Mouse (Mus musculus) limb, embryonic 13.5 days (tissue): Measurements from ENCODE around the gene Cryl1. TPM values are rescaled to one million over a fixed set of nuclear protein-coding genes. Genes with fewer than 3 reads are reported as not detected.

Experiments used
- ATAC-seq: fragments of 200-750 bp; cut with Nextera tagmentation; 2 replicates; pipeline ENCODE4 v1.8.0; 2017; ENCODE audit warnings: low read depth, moderate number of reproducible peaks, moderate TSS enrichment; ENCODE audit not compliant: low FRiP score
- H3K27ac ChIP-seq: fragments of 300-500 bp; sonication (generic); 2 replicates; pipeline ENCODE4 v1.5.1; 2015; ENCODE audit warnings: inconsistent platforms, mild to moderate bottlenecking, moderate library complexity
- H3K27me3 ChIP-seq: fragments of 300-500 bp; sonication (generic); 2 replicates; pipeline ENCODE4 v1.6.1; 2015; ENCODE audit warnings: mild to moderate bottlenecking, inconsistent platforms
- H3K36me3 ChIP-seq: fragments of 300-500 bp; sonication (generic); 2 replicates; pipeline ENCODE4 v1.6.1; 2015; ENCODE audit warnings: inconsistent platforms, mild to moderate bottlenecking, moderate library complexity
- H3K4me1 ChIP-seq: fragments of 300-500 bp; sonication (generic); 2 replicates; pipeline ENCODE4 v1.6.1; 2015; ENCODE audit warnings: inconsistent platforms
- H3K4me2 ChIP-seq: fragments of 300-500 bp; sonication (generic); replicated peaks from 2 replicates; pipeline ENCODE4 v1.6.1; 2015; ENCODE audit warnings: inconsistent platforms, mild to moderate bottlenecking, moderate library complexity
- H3K4me3 ChIP-seq: fragments of 300-500 bp; sonication (generic); 2 replicates; pipeline ENCODE4 v1.5.1; 2015; ENCODE audit warnings: moderate library complexity, mild to moderate bottlenecking, inconsistent platforms
- H3K9ac ChIP-seq: fragments of 300-500 bp; sonication (generic); 2 replicates; pipeline ENCODE4 v1.6.1; 2015; ENCODE audit warnings: mild to moderate bottlenecking, inconsistent platforms
- H3K9me3 ChIP-seq: fragments of 300-500 bp; sonication (generic); 2 replicates; pipeline ENCODE4 v1.6.1; 2016; ENCODE audit warnings: inconsistent platforms
- WGBS: fragments of 180-500 bp; shearing (Covaris S2); methylation state at CpG from one replicate; pipeline ENCODE4 v1.1.7; 2015; 5-methylcytosine and 5-hydroxymethylcytosine counted together
- polyA plus RNA-seq: library from polyadenylated mRNA; unstranded; fragments of >200 nt; fragmentation: Nextera tagmentation; extraction: Ambion mirVana; gene quantifications from 2 replicates; pipeline ENCODE4 v1.2.1, GENCODE M21; 2015

Cryl1 gene
- polyA plus RNA-seq, 1 experiment from 2014 or later: 28.6 TPM

GRCm38 (mm10) chr14:57259341-57259740 lies 139.0 kb downstream of the Cryl1 start:
- no peaks in the 10 kb centered on the region for H3K4me1 ChIP-seq
- no peak overlapping the region for H3K4me2 ChIP-seq
- H3K27ac ChIP-seq: no peak overlapping the region
- no peaks in the 10 kb centered on the region for H3K36me3 ChIP-seq
- no peak overlapping the region for H3K9ac ChIP-seq
- WGBS: 83% methylated on average over 8 of the region's 8 CpGs
- no peak overlapping the region for H3K4me3 ChIP-seq
- ATAC-seq: no peak
- 0 out of 2 replicates have a peak, but pooled peaks cover 4% of the 10 kb centered on the region for H3K9me3 ChIP-seq
- no peaks in the 10 kb centered on the region for H3K27me3 ChIP-seq

- Histone ChIP-seq H3K27ac (no peak overlapping the region), H3K27me3 (0 out of 2 replicates have a peak, but pooled peaks cover 3% of the 10 kb centered on the region), H3K4me1 (peaks cover 20% of the 10 kb centered on the region), H3K36me3 (no peaks in the 10 kb centered on the region), H3K4me2 (no peak overlapping the region), H3K4me3 (no peak overlapping the region), H3K9ac (no peak overlapping the region), H3K9me3 (no peaks in the 10 kb centered on the region)
- ATAC-seq: no peak
- 68% methylated on average over 3 of the region's 3 CpGs for WGBS
Measured at GRCm38 (mm10) chr14:57248661-57249060, 149.7 kb downstream of the Cryl1 start.

GRCm38 (mm10) chr14:57246575-57246974 lies 151.8 kb downstream of the Cryl1 start:
- Histone ChIP-seq H3K4me3 (no peak overlapping the region), H3K27me3 (0 out of 2 replicates have a peak, but pooled peaks cover 3% of the 10 kb centered on the region), H3K36me3 (no peaks in the 10 kb centered on the region), H3K9ac (no peak overlapping the region), H3K9me3 (no peaks in the 10 kb centered on the region), H3K4me1 (peaks cover 16% of the 10 kb centered on the region), H3K27ac (no peak overlapping the region), H3K4me2 (no peak overlapping the region)
- peak; percentile 52; the same call in 1 of the 2 replicates for ATAC-seq
- WGBS: 39% methylated on average over 6 of the region's 6 CpGs

GRCm38 (mm10) chr14:57242978-57243377 lies 155.4 kb downstream of the Cryl1 start:
- no peak overlapping the region for H3K4me3 ChIP-seq
- no peak overlapping the region for H3K9ac ChIP-seq
- no peak overlapping the region for H3K4me2 ChIP-seq
- no peaks in the 10 kb centered on the region for H3K36me3 ChIP-seq
- no peak for ATAC-seq
- H3K4me1 ChIP-seq: peaks cover 16% of the 10 kb centered on the region
- 0 out of 2 replicates have a peak, but pooled peaks cover 3% of the 10 kb centered on the region for H3K27me3 ChIP-seq
- H3K9me3 ChIP-seq: no peaks in the 10 kb centered on the region
- 90% methylated on average over 5 of the region's 5 CpGs for WGBS
- H3K27ac ChIP-seq: no peak overlapping the region

GRCm38 (mm10) chr14:57235276-57235675 lies 163.1 kb downstream of the Cryl1 start:
- 69% methylated on average over 11 of the region's 11 CpGs for WGBS
- Histone ChIP-seq H3K27ac (no peak overlapping the region), H3K27me3 (no peaks in the 10 kb centered on the region), H3K4me1 (peaks cover 12% of the 10 kb centered on the region), H3K9me3 (no peaks in the 10 kb centered on the region), H3K4me2 (no peak overlapping the region), H3K4me3 (no peak overlapping the region), H3K9ac (no peak overlapping the region), H3K36me3 (no peaks in the 10 kb centered on the region)
- ATAC-seq: no peak

- Histone ChIP-seq H3K9me3 (no peaks in the 10 kb centered on the region), H3K27ac (no peak overlapping the region), H3K4me3 (no peak overlapping the region), H3K27me3 (no peaks in the 10 kb centered on the region), H3K4me1 (peaks cover 12% of the 10 kb centered on the region), H3K36me3 (no peaks in the 10 kb centered on the region), H3K4me2 (no peak overlapping the region), H3K9ac (no peak overlapping the region)
- 10% methylated on average over 4 of the region's 4 CpGs for WGBS
- no peak for ATAC-seq
Measured at GRCm38 (mm10) chr14:57234711-57235110, 163.6 kb downstream of the Cryl1 start.

GRCm38 (mm10) chr14:57230264-57231015 lies 167.9 kb downstream of the Cryl1 start:
- 74% methylated on average over 6 of the region's 6 CpGs for WGBS
- Histone ChIP-seq H3K36me3 (no peaks in the 10 kb centered on the region), H3K27me3 (no peaks in the 10 kb centered on the region), H3K4me1 (peaks cover 8% of the 10 kb centered on the region; the same call in 1 of the 2 replicates), H3K9me3 (no peaks in the 10 kb centered on the region), H3K4me2 (no peak overlapping the region), H3K27ac (no peak overlapping the region), H3K4me3 (no peak overlapping the region), H3K9ac (no peak overlapping the region)
- ATAC-seq: no peak

Other genes with a start within 250 kb of the Cryl1 start
- 19.0 and 21.5 TPM in 2 replicates for gene Ift88, start 25.5 kb upstream of the Cryl1 start, polyA plus RNA-seq
- 7.9 and 9.2 TPM in 2 replicates for gene Il17d, start 126.2 kb upstream of the Cryl1 start, polyA plus RNA-seq
- 101 and 110 TPM in 2 replicates for gene Eef1akmt1, start 173.1 kb upstream of the Cryl1 start, polyA plus RNA-seq